Mouse (Mus musculus) ES-E14 (cell line): ENCODE measurements around the gene Samd14. TPM values are rescaled to one million over a fixed set of nuclear protein-coding genes. Genes with fewer than 3 reads are reported as not detected.

Source experiments
- DNase-seq: peaks from one replicate; pipeline ENCODE4 v3.0.0-alpha.2; 2013; ENCODE audit warnings: low read depth, low spot score
- H3K27ac ChIP-seq: 2 replicates; pipeline ENCODE4 v1.5.1; 2012; ENCODE audit warnings: low read depth, mild to moderate bottlenecking, low read length, moderate library complexity, mixed read lengths; ENCODE audit not compliant: poor library complexity, insufficient read depth, severe bottlenecking
- H3K36me3 ChIP-seq: 2 replicates; pipeline ENCODE4 v1.6.1; 2012; ENCODE audit warnings: mild to moderate bottlenecking, low read length, moderate library complexity, mixed read lengths; ENCODE audit not compliant: control insufficient read depth, poor library complexity, insufficient read depth, severe bottlenecking
- H3K4me1 ChIP-seq, 2 experiments: fragments of 150-350 bp in 1 of 2; sonication (generic) in 1 of 2; 2 replicates each; pipeline ENCODE4 v1.6.1; 2012; ENCODE audit warnings: low read length in 2 of 2, mild to moderate bottlenecking in 1 of 2, mixed read lengths in 1 of 2; ENCODE audit not compliant: control insufficient read depth in 2 of 2, insufficient read depth in 2 of 2, poor library complexity in 1 of 2
- H3K4me3 ChIP-seq, 2 experiments: fragments of 150-350 bp in 1 of 2; sonication (generic) in 1 of 2; 2 replicates each; pipeline ENCODE4 v1.5.1; 2012; ENCODE audit warnings: low read length in 2 of 2, low read depth in 1 of 2, mild to moderate bottlenecking in 1 of 2, mixed read lengths in 1 of 2; ENCODE audit not compliant: insufficient read depth in 1 of 2, poor library complexity in 1 of 2, severe bottlenecking in 1 of 2
- H3K9ac ChIP-seq: 2 replicates; pipeline ENCODE4 v1.6.1; 2012; ENCODE audit warnings: low read depth, mild to moderate bottlenecking, low read length, mixed read lengths; ENCODE audit not compliant: poor library complexity, insufficient read depth, severe bottlenecking
- H3K9me3 ChIP-seq: fragments of 150-350 bp; sonication (generic); 2 replicates; pipeline ENCODE4 v1.6.1; 2012; ENCODE audit warnings: low read depth, mild to moderate bottlenecking, low read length; ENCODE audit not compliant: control insufficient read depth, insufficient read depth
- CHD2 ChIP-seq: IDR thresholded peaks from 2 replicates; pipeline ENCODE4 v1.6.1; 2014; ENCODE audit warnings: mild to moderate bottlenecking, low read depth, low read length, inconsistent platforms
- HCFC1 ChIP-seq: IDR thresholded peaks from 2 replicates; pipeline ENCODE4 v1.6.1; 2012; ENCODE audit warnings: low read length, inconsistent platforms, borderline replicate concordance; ENCODE audit not compliant: insufficient read depth
- MAFK ChIP-seq: IDR thresholded peaks from 2 replicates; pipeline ENCODE4 v1.6.1; 2014; ENCODE audit warnings: mild to moderate bottlenecking, low read depth, low read length, inconsistent platforms; ENCODE audit not compliant: insufficient read depth
- ZC3H11A ChIP-seq: IDR thresholded peaks from 2 replicates; pipeline ENCODE4 v1.6.1; 2012; ENCODE audit warnings: low read depth, mild to moderate bottlenecking, inconsistent platforms, low read length, borderline replicate concordance
- ZNF384 ChIP-seq: IDR thresholded peaks from 2 replicates; pipeline ENCODE4 v1.6.1; 2012; ENCODE audit warnings: low read depth, low read length, inconsistent platforms
- in situ Hi-C, 2 experiments: fragments of 600-800 bp; cut with MboI; formaldehyde crosslinking; loops; one replicate each; pipeline ENCODE4 v1.15.1; 2025; ENCODE audit warnings: low sequenced_read_pairs in 2 of 2, inconsistent platforms in 1 of 2; ENCODE audit not compliant: unreplicated experiment in 2 of 2
- total RNA-seq: library from RNA; depleted of rRNA; stranded (reverse); fragments of 300-350 nt; gene quantifications from 2 replicates; pipeline ENCODE4 v1.2.3, GENCODE M21; 2012

Gene Samd14
- total RNA-seq, 1 experiment: 0.89 TPM

GRCm38 (mm10) chr11:95001058-95001457 lies 8.6 kb upstream of the Samd14 start:
- Histone ChIP-seq H3K4me1 (peaks cover 0 to 12% of the 10 kb centered on the region in 2 experiments; a peak in 2 of 4 replicates), H3K27ac (no peak overlapping the region), H3K4me3 (no peak overlapping the region), H3K36me3 (peaks cover 36% of the 10 kb centered on the region), H3K9ac (no peak overlapping the region), H3K9me3 (no peaks in the 10 kb centered on the region)
- TF ChIP-seq MAFK: no peak
- no peak for TF ChIP-seq ZC3H11A
- TF ChIP-seq ZNF384: no peak
- TF ChIP-seq HCFC1: no peak
- no peak for TF ChIP-seq CHD2
- in situ Hi-C loops: no loop called here
- DNase-seq: peak; percentile 64

- Histone ChIP-seq H3K4me1 (peaks cover 0 to 15% of the 10 kb centered on the region in 2 experiments; a peak in 2 of 4 replicates), H3K9me3 (no peaks in the 10 kb centered on the region), H3K4me3 (no peak overlapping the region), H3K27ac (no peak overlapping the region), H3K36me3 (peaks cover 30% of the 10 kb centered on the region), H3K9ac (no peak overlapping the region)
- no peak for DNase-seq
- no peak for TF ChIP-seq ZC3H11A
- no peak for TF ChIP-seq HCFC1
- TF ChIP-seq MAFK: no peak
- TF ChIP-seq CHD2: no peak
- TF ChIP-seq ZNF384: no peak
- in situ Hi-C loops: no loop called here
Observed at GRCm38 (mm10) chr11:95001584-95002347, 7.9 kb upstream of the Samd14 start.

- no peak for TF ChIP-seq CHD2
- no peak for TF ChIP-seq ZNF384
- H3K4me3 ChIP-seq: no peak overlapping the region
- H3K36me3 ChIP-seq: peaks cover 26% of the 10 kb centered on the region
- H3K9ac ChIP-seq: no peak overlapping the region
- H3K27ac ChIP-seq: no peak overlapping the region
- no peaks in the 10 kb centered on the region for H3K9me3 ChIP-seq
- in situ Hi-C loops: no loop called here
- no peak for DNase-seq
- peaks cover 2 to 18% of the 10 kb centered on the region in 2 experiments; a peak in 2 of 4 replicates for H3K4me1 ChIP-seq
Observed at GRCm38 (mm10) chr11:95002705-95003104, 7.0 kb upstream of the Samd14 start.

- H3K9me3 ChIP-seq: no peaks in the 10 kb centered on the region
- H3K36me3 ChIP-seq: peaks cover 23% of the 10 kb centered on the region
- no peak overlapping the region for H3K27ac ChIP-seq
- H3K9ac ChIP-seq: no peak overlapping the region
- no peak overlapping the region for H3K4me3 ChIP-seq
- in situ Hi-C loops: no loop called here
- peaks cover 2 to 15% of the 10 kb centered on the region in 2 experiments; a peak in 2 of 4 replicates for H3K4me1 ChIP-seq
- no peak for DNase-seq
- TF ChIP-seq MAFK (no peak), CHD2 (no peak), HCFC1 (no peak), ZNF384 (no peak), ZC3H11A (no peak)
Observed at GRCm38 (mm10) chr11:95004136-95004936, 5.3 kb upstream of the Samd14 start.
